Mouse (Mus musculus): ENCODE measurements around the gene Saxo2.
A peak's percentile ranks its signal among the peaks of the same experiment; 100 is the strongest.

The Saxo2 gene

DNA sequence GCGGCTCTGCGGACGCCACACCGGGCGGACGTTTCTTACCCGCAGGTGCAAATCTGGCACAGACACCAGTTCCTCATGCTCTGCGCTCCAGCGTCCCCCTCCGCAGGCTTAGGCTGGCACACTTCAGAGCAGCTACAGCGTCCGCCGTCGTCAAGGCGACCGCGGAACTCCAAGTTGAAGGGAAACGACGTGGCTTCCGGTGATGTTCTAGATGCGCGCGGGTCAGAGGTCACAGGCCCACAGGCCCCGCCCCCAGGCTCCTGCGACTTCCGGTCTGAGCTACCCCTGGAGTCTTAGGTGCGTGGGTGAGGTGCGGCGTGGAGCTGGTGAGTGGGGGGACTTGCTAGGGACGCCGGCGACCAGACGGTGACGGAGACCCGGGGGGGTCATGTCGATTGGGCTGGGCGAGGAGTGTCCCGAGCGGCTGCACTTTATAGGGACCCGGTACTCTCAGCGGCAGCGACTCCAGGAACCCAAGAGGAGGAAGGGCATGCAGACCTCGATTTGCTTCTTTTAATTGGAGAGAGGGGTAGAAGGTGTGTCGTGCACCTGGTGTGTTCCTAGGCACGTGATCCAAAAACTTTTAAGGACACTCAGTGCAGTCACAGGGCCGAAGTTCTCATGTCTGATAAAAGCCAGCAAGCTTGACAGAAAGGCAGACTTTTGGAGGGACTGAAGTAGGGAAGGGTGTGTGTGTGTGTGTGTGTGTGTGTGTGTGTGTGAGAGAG is at the start of gene Saxo2, which contains the start of gene Efl1:
Gene Saxo2, minus strand, starts transcription at position 176 of the 728 bp plus-strand sequence.
Gene Efl1, plus strand, starts transcription at position 262 of the 728 bp plus-strand sequence.
- DNase-seq (ENCODE audit: low read depth, low spot score) = peak; percentile 88

DNA sequence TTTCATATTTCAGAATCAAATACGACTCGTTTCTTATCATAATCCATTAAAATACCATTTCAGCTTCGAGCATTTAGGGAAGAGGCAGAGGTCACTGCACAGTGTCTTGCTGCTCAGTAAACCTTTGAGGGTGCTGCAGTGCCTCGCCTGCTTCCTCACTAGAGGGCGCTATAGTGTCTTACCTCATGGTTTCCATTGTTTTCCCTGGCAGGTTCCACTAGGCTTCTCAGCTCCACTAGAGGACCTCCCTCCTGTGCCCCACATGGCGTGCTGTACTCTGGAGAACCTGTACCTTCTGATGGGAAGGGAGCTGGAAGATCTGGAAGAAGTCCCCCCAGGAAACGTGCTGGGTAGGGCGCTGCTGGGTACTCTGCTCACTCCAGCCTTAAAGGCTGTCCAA is 49.3 kb upstream of the Saxo2 start:
- DNase-seq (ENCODE audit: low read depth, low spot score) = peak; percentile 27

DNA sequence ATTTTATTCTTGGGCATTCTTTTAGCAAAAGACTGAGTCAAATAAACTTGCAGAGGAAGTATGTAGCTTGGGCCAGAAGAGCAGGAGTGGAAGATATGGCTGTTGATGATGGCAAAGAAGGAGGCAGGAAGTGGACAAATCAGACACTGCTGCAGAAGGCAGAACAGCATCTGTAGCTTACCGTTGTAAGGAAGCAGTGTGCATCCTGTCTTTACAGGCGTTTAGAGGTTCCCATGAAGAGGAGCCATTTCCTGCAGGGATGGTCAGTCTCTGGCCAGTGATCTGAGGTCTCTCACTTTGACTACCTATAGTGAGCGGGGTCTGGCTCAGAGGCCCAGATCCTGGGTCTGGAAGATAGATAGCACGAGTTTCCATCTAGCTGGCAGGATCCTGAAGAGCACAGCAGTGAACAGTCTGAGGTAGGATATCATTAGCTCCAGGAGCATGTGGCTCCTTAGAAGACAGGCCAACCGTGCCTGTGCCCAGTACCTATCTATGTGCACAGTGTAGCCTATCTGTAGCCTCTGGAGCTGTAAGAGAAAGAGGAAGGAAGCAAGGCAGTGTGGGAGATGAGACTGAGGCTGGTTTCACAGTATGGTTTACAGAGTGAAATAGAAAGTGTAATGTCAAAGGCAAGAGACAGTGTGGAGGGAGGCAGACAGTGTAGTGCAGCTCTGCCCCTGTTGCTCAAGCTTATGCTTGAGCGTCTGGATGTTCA is 42.9 kb upstream of the Saxo2 start:
- DNase-seq (ENCODE audit: low read depth, low spot score) = no peak

DNA sequence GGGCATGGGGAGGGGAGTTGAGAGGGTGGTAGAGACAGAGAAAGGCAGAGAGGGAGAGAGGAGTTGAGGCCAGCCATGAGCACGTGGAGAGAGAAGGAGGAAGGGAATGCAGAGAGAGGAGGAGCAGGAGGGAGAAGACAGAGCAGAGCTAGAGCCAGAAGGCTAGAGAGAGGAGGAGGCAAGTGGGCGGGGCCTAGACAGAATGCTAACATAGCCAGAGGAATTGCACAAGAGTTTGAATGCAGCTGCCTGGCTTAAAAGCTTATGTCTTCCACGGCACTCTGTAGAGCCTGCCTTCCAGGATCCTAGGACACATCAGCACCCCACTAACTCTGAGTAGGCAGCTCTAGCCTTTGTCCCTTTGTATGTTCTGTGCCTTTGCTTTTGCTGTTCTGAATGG is 40.4 kb upstream of the Saxo2 start:
- peak; percentile 72 for DNase-seq (ENCODE audit: low read depth, low spot score)

DNA sequence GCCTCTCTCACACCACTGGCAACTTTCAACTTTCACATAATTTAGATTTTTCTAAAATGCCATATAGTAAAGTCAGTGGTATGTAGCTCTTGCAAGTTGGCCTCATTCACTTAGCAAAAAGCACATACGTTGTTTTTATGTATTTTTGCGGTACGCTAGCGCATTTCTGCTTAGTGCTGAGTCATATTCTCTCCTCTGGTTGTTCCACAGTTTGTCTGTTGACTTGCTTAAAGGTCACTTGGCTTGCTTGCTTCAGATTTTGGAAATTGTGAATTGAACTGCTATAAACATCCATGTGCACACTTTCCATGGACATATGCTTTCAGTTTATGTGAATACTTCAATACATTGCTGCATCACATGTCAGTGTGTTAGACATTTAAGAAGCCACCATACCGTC is 31.6 kb upstream of the Saxo2 start:
- DNase-seq (ENCODE audit: low read depth, low spot score) = no peak

DNA sequence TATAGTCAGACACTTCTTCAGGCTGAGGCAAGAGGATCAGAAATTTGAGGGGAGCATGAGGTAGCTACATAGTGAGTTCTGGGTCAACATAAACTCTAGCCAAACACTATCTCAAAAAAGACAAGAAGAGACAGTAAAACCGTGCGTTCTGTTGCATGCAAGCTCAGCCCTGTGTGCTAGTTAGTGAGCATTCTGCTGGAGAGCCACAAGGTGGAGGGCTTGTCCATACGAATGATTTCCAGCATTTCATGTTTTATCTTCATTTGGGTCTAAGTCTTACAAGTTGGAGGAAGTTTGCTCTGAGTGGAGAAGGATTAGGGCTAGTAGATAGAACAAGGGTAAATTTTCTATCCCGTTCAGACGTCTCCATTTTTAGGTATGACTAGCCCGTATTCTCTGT is 28.5 kb upstream of the Saxo2 start:
- peak; percentile 9 for DNase-seq (ENCODE audit: low read depth, low spot score)

DNA sequence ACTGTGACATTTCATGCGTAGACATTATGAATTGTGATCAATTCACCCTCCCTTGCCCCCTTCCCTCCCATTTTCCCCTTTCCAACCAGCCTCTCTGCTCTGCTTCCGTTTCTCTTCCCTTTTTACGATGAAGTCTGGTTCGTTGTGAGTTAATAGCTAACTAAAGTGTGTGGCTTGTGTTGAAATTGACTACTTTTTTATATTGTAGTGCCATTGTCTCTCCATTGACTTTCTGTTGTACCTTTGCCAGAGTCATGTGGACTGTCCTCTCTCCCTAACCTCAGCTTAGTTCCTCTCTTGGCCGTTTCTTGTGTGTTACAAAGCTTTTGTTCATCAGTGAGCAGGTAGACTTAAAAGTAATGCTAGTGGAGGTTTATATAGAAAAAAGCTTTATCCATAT is 27.7 kb upstream of the Saxo2 start:
- no peak for DNase-seq (ENCODE audit: low read depth, low spot score)

DNA sequence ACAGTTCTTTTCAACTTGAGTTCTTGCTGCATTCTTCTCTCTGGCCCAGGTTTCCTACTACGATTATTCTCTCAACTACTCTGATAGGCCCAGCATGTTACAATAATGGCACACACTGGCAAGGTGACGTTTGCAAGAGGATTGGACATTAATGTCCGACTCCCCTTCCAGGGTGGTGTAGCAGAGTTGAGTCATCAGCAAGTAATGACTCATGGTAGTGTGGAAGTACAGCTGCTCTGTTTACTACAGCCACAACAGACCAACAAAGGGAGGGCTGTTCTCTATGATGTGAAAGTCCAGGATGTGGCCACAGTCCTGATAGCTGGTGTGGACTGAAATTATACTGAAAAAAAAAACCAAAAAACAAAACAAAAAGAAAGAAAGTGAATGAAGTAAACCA is 16.3 kb upstream of the Saxo2 start:
- peak; percentile 90 for DNase-seq (ENCODE audit: low read depth, low spot score)

DNA sequence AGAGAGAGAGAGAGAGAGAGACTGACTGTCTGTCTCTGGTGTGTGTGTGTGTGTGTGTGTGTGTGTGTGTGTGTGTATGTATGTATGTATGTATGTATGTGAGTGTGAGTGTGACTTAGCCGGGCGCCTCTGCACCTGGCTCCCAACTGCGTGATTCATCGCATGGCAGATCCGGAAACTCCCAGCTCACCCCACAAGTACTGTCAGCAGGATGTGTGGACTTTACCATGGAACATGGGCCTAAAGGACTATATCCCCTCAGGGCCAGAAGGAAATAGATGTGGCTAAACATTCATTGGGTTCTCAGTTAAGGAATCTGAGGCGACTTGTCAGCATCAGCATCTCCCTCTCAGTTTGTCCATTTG is 735 bp upstream of the Saxo2 start:
- DNase-seq (ENCODE audit: low read depth, low spot score) = peak; percentile 72

DNA sequence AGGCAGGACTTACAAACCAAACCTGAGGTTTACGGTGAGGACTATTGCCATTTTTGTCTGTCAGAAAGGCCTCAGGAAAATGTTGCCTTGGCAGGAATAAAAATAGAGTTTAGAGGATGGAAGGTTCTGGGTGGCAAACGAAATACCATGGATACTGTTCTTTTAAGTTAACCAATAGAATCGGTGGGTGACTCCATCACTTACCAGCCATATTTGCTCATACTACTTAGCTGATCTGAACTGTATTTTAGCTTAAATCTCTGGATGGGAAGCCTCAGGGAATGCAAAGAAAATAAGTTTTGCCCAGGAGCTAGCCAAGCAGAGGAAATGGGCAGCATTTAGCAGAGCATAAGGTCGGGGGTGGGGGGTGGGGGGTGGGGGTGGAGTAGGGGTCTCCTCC is 419 bp downstream of the Saxo2 start:
- DNase-seq (ENCODE audit: low read depth, low spot score) = no peak

DNA sequence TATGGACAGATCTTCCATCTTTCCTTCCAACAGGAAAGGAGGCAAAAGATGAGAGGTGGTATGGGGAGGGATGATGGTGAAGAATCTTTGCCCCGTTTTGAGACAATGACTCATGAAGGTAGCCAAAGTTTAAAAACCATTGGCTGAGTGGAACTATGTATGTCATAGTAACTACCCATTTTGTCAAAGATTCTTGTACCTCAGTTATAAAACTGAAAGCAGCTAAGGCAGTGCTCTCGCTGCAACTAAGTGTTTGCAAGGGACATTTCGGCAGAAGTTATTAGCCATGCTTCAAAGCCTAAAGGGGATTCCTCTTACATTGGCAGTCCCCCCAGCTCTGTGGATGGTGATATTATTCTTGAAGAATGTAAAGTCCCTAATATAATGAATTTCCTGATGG is 1.1 kb downstream of the Saxo2 start:
- DNase-seq (ENCODE audit: low read depth, low spot score) = no peak

DNA sequence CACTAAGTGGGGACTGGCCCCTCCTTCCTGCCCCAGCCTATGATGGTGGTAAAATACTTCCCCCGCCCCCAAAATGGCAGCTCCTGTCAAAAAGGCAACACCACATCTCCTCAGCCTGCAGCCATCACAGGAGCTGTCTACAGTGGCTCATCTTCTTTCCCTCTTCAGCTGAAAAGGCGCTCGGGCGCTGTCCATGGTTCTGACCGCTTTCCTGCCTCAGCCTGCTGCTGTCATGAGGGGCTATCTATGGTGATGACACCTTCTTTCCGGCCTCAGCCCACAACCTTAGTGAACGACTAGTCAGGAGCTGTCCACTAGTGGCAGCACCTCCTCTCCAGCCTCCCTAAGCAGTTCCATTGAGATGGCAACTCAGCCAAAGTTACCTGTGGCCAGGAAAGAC is 23.0 kb downstream of the Saxo2 start:
- DNase-seq (ENCODE audit: low read depth, low spot score) = peak; percentile 67

DNA sequence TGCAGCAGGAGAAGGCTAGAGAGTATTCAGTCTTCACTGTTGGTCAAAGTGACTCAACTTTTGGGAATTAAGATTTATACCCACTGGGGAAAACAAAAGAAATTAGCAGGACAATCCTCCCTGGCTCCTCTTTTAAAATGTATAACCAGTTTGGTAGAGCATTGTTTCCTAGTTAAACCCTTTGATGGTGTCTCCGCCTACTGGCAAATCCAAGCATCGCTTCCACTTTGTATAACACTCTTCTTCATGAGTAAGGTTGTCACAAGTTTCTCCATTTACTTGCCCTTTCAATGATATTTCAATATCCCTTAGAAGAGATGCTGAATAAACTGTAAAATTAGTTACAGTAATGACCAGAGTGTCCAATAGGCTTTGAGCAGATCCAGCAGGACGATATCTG is 38.7 kb downstream of the Saxo2 start:
- DNase-seq (ENCODE audit: low read depth, low spot score) = peak; percentile 66

DNA sequence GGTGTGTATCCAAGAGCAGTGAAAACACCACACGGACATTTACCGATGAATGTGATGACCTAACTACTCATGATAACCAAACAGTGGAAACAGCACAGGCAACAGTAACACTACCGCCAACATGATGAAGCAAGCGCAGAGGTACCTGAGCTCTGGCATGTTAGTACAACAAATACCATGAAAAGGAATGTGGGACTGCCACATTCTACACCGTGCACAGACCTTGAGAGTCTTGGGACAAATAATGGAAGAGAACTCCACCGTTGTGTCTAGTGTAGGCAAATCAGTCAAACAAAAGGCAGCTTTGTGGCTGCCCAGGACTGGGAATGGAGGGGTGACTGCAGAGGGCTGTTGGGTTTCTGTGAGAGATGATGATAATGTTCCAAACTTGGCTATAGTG is 42.9 kb downstream of the Saxo2 start:
- DNase-seq (ENCODE audit: low read depth, low spot score) = no peak

DNA sequence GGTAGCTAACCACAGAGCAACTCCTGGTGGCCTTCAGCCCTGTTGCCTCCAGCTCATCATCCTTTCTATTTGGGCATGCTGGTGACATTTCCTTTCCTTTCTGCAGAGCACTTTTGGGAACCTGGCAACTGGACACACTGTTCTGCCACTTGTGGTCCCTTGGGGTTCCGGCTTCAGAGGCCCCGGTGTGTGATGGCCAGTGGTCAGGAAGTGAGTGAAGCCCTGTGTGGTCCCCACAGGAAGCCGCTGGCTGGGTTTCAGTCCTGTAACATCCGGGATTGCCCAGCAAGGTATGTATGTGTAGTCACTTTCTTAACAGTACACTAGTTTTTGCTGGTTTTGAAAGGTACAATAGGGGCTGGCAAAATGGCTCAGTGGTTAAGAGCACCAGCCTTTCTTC is 46.3 kb downstream of the Saxo2 start:
- no peak for DNase-seq (ENCODE audit: low read depth, low spot score)

DNA sequence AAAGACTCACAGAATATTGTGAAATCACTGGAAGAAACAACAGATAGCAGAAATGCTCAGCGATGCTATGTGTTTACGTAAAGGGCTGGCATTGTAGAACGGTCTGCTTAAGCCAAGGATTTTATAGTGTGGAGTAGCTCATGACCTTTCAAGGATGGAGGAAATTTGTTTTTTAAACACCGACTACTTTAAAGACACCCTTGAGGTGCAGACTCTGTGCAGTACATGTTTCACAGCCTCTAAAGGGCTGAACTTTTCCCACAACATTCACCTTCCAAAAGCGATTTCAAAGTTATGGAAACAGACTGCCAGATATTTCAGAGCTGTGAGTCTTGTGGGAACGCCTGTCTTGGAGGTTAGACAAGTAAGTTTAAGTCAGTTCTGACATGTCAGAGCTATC is 57.4 kb downstream of the Saxo2 start:
- no peak for DNase-seq (ENCODE audit: low read depth, low spot score)

All from 3T3-L1 (cell line).